Mouse (Mus musculus): ENCODE data around the gene Inf2. TPM values are rescaled to one million over a fixed set of nuclear protein-coding genes. Genes with fewer than 3 reads are reported as not detected.
A peak's percentile ranks its signal among the peaks of the same experiment; 100 is the strongest.

Gene Inf2
- polyA plus RNA-seq, 1 experiment from 2014 or later, result 4.3 TPM

- ATAC-seq (ENCODE audit: insufficient read depth, low FRiP score, low read depth), result peak; percentile 63
- WGBS, result under 1% methylated on average over 56 of the region's 56 CpGs
- H3K27ac ChIP-seq, result 0 out of 2 replicates have a peak within 1 kb of the TSS, but pooled peaks have one; percentile 13
Observed at GRCm38 (mm10) chr12:112619686-112620353, 31.2 kb downstream of the Inf2 start, which contains the start of gene Adssl1. Gene Adssl1, plus strand, starts transcription at chr12:112620045.

GRCm38 (mm10) chr12:112620354-112621061 is 31.9 kb downstream of the Inf2 start:
- Histone ChIP-seq H3K9ac (peak overlapping the region; percentile 39), H3K9me3 (no peaks in the 10 kb centered on the region), H3K4me1 (peaks cover 22% of the 10 kb centered on the region), H3K27ac (0 out of 2 replicates have a peak overlapping the region, but pooled peaks have one; percentile 13), H3K4me3 (replicated peaks) (peak overlapping the region; percentile 54), H3K27me3 (replicated peaks) (no peaks in the 10 kb centered on the region; the same call in 1 of the 2 replicates), H3K4me2 (peak overlapping the region; percentile 98), H3K36me3 (no peaks in the 10 kb centered on the region)
- 16% methylated on average over 16 of the region's 16 CpGs for WGBS
- ATAC-seq (ENCODE audit: insufficient read depth, low FRiP score, low read depth), result no peak

More at GRCm38 (mm10) chr12:112619686-112620353, 31.2 kb downstream of the Inf2 start, which contains the start of gene Adssl1:
- Histone ChIP-seq H3K9ac (peak within 1 kb of the TSS; percentile 39), H3K27me3 (replicated peaks) (no peaks in the 10 kb centered on the region; the same call in 1 of the 2 replicates), H3K36me3 (no peaks in the 10 kb centered on the region), H3K4me3 (replicated peaks) (peak within 1 kb of the TSS; percentile 54), H3K4me2 (peak within 1 kb of the TSS; percentile 98), H3K9me3 (no peaks in the 10 kb centered on the region), H3K4me1 (peaks cover 22% of the 10 kb centered on the region)

- peaks cover 28% of the 10 kb centered on the region for H3K4me1 ChIP-seq
- no peaks in the 10 kb centered on the region for H3K9me3 ChIP-seq
- WGBS, result 79% methylated on average over 3 of the region's 3 CpGs
- ATAC-seq (ENCODE audit: insufficient read depth, low FRiP score, low read depth), result no peak
- no peak overlapping the region for H3K9ac ChIP-seq
- no peak overlapping the region for H3K4me2 ChIP-seq
- no peaks in the 10 kb centered on the region; the same call in 1 of the 2 replicates for H3K27me3 ChIP-seq (replicated peaks)
- H3K36me3 ChIP-seq, result no peaks in the 10 kb centered on the region
- H3K4me3 ChIP-seq (replicated peaks), result no peak overlapping the region
- H3K27ac ChIP-seq, result no peak overlapping the region
Observed at GRCm38 (mm10) chr12:112621900-112622299, 33.3 kb downstream of the Inf2 start.

- Histone ChIP-seq H3K36me3 (no peaks in the 10 kb centered on the region), H3K9me3 (no peaks in the 10 kb centered on the region), H3K4me2 (no peak overlapping the region), H3K27me3 (replicated peaks) (no peaks in the 10 kb centered on the region; the same call in 1 of the 2 replicates), H3K9ac (no peak overlapping the region), H3K27ac (no peak overlapping the region), H3K4me1 (peaks cover 21% of the 10 kb centered on the region), H3K4me3 (replicated peaks) (no peak overlapping the region)
- no peak for ATAC-seq (ENCODE audit: insufficient read depth, low FRiP score, low read depth)
- WGBS, result 26% methylated on average over 2 of the region's 2 CpGs
Observed at GRCm38 (mm10) chr12:112623742-112624141, 35.2 kb downstream of the Inf2 start.

- Histone ChIP-seq H3K27ac (no peak overlapping the region), H3K36me3 (no peaks in the 10 kb centered on the region), H3K9ac (no peak overlapping the region), H3K4me3 (replicated peaks) (no peak overlapping the region), H3K4me1 (peaks cover 20% of the 10 kb centered on the region), H3K9me3 (no peaks in the 10 kb centered on the region), H3K4me2 (no peak overlapping the region), H3K27me3 (replicated peaks) (no peaks in the 10 kb centered on the region; the same call in 1 of the 2 replicates)
- WGBS, result 77% methylated on average over 4 of the region's 4 CpGs
- no peak for ATAC-seq (ENCODE audit: insufficient read depth, low FRiP score, low read depth)
Observed at GRCm38 (mm10) chr12:112625700-112626099, 37.1 kb downstream of the Inf2 start.

- Histone ChIP-seq H3K9me3 (no peaks in the 10 kb centered on the region), H3K27me3 (replicated peaks) (no peaks in the 10 kb centered on the region), H3K27ac (no peak overlapping the region), H3K4me1 (peaks cover 23% of the 10 kb centered on the region), H3K9ac (no peak overlapping the region), H3K36me3 (no peaks in the 10 kb centered on the region), H3K4me3 (replicated peaks) (no peak overlapping the region), H3K4me2 (no peak overlapping the region)
- no peak for ATAC-seq (ENCODE audit: insufficient read depth, low FRiP score, low read depth)
- 57% methylated on average over 6 of the region's 6 CpGs for WGBS
Observed at GRCm38 (mm10) chr12:112626455-112626854, 37.9 kb downstream of the Inf2 start.

- no peak for ATAC-seq (ENCODE audit: insufficient read depth, low FRiP score, low read depth)
- Histone ChIP-seq H3K4me1 (peaks cover 27% of the 10 kb centered on the region), H3K27ac (no peak overlapping the region), H3K4me3 (replicated peaks) (no peak overlapping the region), H3K9ac (no peak overlapping the region), H3K36me3 (no peaks in the 10 kb centered on the region), H3K4me2 (no peak overlapping the region), H3K27me3 (replicated peaks) (no peaks in the 10 kb centered on the region), H3K9me3 (no peaks in the 10 kb centered on the region)
- WGBS, result 65% methylated on average over 7 of the region's 7 CpGs
Observed at GRCm38 (mm10) chr12:112627097-112627881, 38.7 kb downstream of the Inf2 start.

- H3K27ac ChIP-seq, result 0 out of 2 replicates have a peak overlapping the region, but pooled peaks have one; percentile 0
- WGBS, result 80% methylated on average over 6 of the region's 6 CpGs
- no peak overlapping the region for H3K4me3 ChIP-seq (replicated peaks)
- no peaks in the 10 kb centered on the region for H3K9me3 ChIP-seq
- peaks cover 27% of the 10 kb centered on the region for H3K4me1 ChIP-seq
- H3K27me3 ChIP-seq (replicated peaks), result no peaks in the 10 kb centered on the region
- no peak for ATAC-seq (ENCODE audit: insufficient read depth, low FRiP score, low read depth)
- no peaks in the 10 kb centered on the region for H3K36me3 ChIP-seq
- H3K4me2 ChIP-seq, result no peak overlapping the region; the same call in 1 of the 2 replicates
- H3K9ac ChIP-seq, result no peak overlapping the region
Observed at GRCm38 (mm10) chr12:112628197-112628596, 39.6 kb downstream of the Inf2 start.

- peak; percentile 72 for ATAC-seq (ENCODE audit: insufficient read depth, low FRiP score, low read depth)
- Histone ChIP-seq H3K9ac (no peak overlapping the region), H3K27ac (0 out of 2 replicates have a peak overlapping the region, but pooled peaks have one; percentile 0), H3K4me2 (peak overlapping the region; percentile 52), H3K4me3 (replicated peaks) (no peak overlapping the region; the same call in 1 of the 2 replicates), H3K36me3 (no peaks in the 10 kb centered on the region), H3K27me3 (replicated peaks) (no peaks in the 10 kb centered on the region), H3K9me3 (no peaks in the 10 kb centered on the region), H3K4me1 (peaks cover 32% of the 10 kb centered on the region)
- 29% methylated on average over 19 of the region's 19 CpGs for WGBS
Observed at GRCm38 (mm10) chr12:112628928-112629721, 40.5 kb downstream of the Inf2 start.

GRCm38 (mm10) chr12:112630029-112630428 is 41.4 kb downstream of the Inf2 start:
- H3K27ac ChIP-seq, result no peak overlapping the region; the same call in 1 of the 2 replicates
- H3K4me1 ChIP-seq, result peaks cover 37% of the 10 kb centered on the region
- no peaks in the 10 kb centered on the region for H3K9me3 ChIP-seq
- 93% methylated on average over 12 of the region's 12 CpGs for WGBS
- H3K4me3 ChIP-seq (replicated peaks), result no peak overlapping the region
- H3K36me3 ChIP-seq, result no peaks in the 10 kb centered on the region
- no peak overlapping the region for H3K4me2 ChIP-seq
- no peaks in the 10 kb centered on the region for H3K27me3 ChIP-seq (replicated peaks)
- no peak overlapping the region for H3K9ac ChIP-seq
- ATAC-seq (ENCODE audit: insufficient read depth, low FRiP score, low read depth), result no peak

- no peaks in the 10 kb centered on the region for H3K36me3 ChIP-seq
- 54% methylated on average over 5 of the region's 5 CpGs for WGBS
Observed at GRCm38 (mm10) chr12:112630796-112631195, 42.2 kb downstream of the Inf2 start.

More at GRCm38 (mm10) chr12:112630796-112631195, 42.2 kb downstream of the Inf2 start:
- Histone ChIP-seq H3K9me3 (no peaks in the 10 kb centered on the region), H3K4me2 (no peak overlapping the region), H3K27me3 (replicated peaks) (no peaks in the 10 kb centered on the region), H3K4me1 (peaks cover 37% of the 10 kb centered on the region), H3K9ac (no peak overlapping the region), H3K4me3 (replicated peaks) (no peak overlapping the region), H3K27ac (no peak overlapping the region; the same call in 1 of the 2 replicates)
- ATAC-seq (ENCODE audit: insufficient read depth, low FRiP score, low read depth), result no peak
